Mouse (Mus musculus): ENCODE measurements around the gene Zfp947.
"Not testable (repeated sequence)": the region's sequence is repeated elsewhere in the genome, so short reads cannot be mapped to it uniquely, and the experiment has no call there.

Zfp947 gene

GRCm38 (mm10) chr17:22165722-22166294 is at the start of gene Zfp947:
Zfp947 (minus strand) TSS chr17:22166190.
- DNase-seq = peak; percentile 18

GRCm38 (mm10) chr17:22165304-22165703 is 686 bp downstream of the Zfp947 start:
- not testable (repeated sequence) for DNase-seq

- DNase-seq = not testable (repeated sequence)
These were observed 12.0 kb downstream of the Zfp947 start for GRCm38 (mm10) chr17:22153951-22154350.

- DNase-seq = no peak
These were observed 47.2 kb downstream of the Zfp947 start for GRCm38 (mm10) chr17:22118770-22119169.

Measured in lung, postnatal 14 days (tissue).